Mouse (Mus musculus) kidney, adult 11 months (tissue): ENCODE results near the gene Vmn1r38.
"Not testable (repeated sequence)": the region's sequence is repeated elsewhere in the genome, so short reads cannot be mapped to it uniquely, and the experiment has no call there.

Experiments
- DNase-seq: peaks from one replicate; pipeline ENCODE4 v3.0.0; 2022

Gene Vmn1r38

DNA sequence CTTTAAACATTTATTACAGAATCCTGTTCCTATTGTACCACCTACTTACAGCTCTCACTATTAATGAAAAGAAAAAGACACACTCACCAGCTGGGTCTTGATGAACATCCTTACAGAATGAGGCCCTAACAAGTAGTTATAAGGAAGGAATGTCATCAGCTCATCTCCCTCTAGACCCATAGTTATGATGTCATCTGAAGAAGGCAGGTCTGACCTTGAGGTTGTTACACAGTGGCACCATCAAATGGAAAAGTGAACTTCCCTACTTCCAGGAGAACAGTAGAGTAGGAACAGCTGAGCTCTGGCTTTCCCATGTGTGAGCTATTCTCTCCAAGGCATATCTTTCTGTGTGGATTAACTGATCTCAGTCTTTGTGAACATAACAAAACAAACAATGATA, at the start of gene Vmn1r38:
Gene Vmn1r38, minus strand, starts transcription at position 101 of the 400 bp plus-strand sequence.
- DNase-seq: not testable (repeated sequence)

DNA sequence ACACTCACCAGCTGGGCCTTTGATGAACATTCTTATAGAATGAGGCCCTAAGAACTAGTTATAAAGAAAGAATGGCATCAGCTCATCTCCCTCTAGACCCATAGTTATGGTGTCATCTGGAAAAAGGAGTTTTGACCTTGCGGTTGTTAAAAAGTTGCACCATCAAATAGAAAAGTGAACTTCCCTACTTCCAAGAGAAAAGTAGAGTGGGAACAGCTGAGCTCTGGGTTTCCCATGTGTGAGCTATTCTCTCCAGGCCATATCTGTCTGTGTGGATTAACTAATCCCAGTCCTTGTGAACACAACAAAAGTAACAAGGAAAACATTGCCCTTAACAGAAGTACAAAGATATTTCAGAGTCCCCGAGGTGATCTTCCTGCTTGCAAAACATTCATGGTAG, 28.1 kb upstream of the Vmn1r38 start, which contains the start of gene Vmn1r39:
Gene Vmn1r39, minus strand, starts transcription at position 101 of the 400 bp plus-strand sequence.
- DNase-seq: no peak

DNA sequence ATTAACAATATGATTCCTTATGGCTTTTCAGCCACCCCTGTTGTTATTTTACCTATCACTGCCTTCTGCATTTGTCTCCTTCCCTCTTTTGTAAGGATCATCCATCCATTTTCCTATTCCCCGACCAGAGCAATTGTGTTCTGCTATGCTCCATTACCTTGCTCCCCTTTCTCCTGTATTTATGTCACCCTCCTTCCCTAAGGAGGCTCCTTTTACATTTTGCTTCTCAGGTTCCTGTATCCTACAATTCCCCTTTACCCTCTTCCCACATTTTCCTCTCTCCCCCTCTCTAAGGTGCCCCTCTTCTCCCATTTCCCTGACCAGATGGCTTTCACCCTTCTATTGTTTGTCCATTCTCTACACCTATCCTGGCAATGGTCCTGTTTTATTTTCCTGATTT, 23.9 kb upstream of the Vmn1r38 start:
- DNase-seq: no peak

DNA sequence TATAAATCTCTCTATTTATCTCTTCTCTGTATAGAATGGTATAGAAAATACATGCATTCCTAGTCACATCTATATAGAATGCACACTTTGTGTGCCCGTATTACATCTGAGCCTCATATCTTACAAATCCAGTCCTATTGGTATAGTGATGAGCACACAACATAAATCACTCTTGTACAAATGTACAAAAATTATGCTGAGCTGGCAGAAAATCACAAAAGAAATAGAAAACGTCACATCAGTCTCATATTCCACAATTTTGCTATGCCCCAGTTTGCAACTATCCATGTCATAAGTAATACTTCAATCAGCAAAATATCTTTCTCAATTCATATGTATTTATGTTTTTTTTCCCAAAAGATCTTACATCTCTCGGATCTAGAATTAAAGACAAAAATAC, 23.3 kb upstream of the Vmn1r38 start:
- no peak for DNase-seq

DNA sequence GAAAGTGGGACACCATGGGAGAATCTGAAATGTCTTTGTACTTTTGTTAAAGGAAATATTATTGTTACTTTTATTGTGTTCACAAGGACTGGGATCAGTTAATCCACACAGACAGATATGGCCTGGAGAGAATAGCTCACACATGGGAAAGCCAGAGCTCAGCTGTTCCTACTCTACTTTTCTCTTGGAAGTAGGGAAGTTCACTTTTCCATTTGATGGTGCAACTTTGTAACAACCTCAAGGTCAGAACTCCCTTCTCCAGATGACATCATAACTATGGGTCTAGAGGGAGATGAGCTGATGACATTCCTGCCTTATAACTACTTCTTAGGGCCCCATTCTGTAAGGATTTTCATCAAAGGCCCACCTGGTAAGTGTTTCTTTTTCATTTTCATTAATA, 53.3 kb downstream of the Vmn1r38 start, which contains the start of gene Vmn1r37:
Gene Vmn1r37, plus strand, starts transcription at position 301 of the 400 bp plus-strand sequence.
- DNase-seq: not testable (repeated sequence)
